Mouse (Mus musculus) E14TG2a.4 (cell line): ENCODE results near the gene Arl15.

Experiments used
- CTCF ChIP-seq: conservative IDR thresholded peaks from 2 replicates; pipeline ENCODE4 v1.5.1; 2014; ENCODE audit warnings: low read length
- NANOG ChIP-seq: IDR thresholded peaks from 2 replicates; pipeline ENCODE4 v1.6.1; 2014; ENCODE audit warnings: borderline replicate concordance, low read length, mixed read lengths
- POU5F1 ChIP-seq: IDR thresholded peaks from 2 replicates; pipeline ENCODE4 v1.6.1; 2014; ENCODE audit warnings: low read length, borderline replicate concordance

DNA sequence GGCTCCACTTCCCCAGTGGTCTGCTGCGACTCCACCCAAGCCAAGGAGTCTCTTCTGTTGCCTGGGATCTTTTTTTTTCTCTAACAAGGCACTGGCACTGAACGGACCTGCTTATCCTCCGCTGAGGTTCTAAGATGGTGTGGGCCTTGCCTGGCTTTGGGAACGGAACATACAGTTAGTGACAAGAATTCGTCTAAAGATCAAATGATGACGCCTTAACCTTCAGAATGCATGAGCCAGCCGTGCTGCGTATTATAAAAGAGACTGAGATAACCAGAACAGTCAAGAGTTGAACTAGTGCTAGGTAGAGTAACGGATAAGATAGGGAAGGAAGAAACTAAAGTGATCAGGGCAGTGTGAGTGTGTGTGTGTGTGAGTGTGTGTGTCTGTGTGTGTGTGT, 66.9 kb downstream of the Arl15 start:
- TF ChIP-seq CTCF (no peak), NANOG (no peak), POU5F1 (no peak)
